Mouse (Mus musculus) G1E (cell line): Measurements from ENCODE around the gene M1ap. TPM values are rescaled to one million over a fixed set of nuclear protein-coding genes. Genes with fewer than 3 reads are reported as not detected.

Source experiments
- ATAC-seq: 2 replicates; pipeline ENCODE4 v1.8.0; 2016; ENCODE audit warnings: mild to moderate bottlenecking; ENCODE audit not compliant: insufficient number of reproducible peaks, poor library complexity, low FRiP score, severe bottlenecking; ENCODE audit errors: extremely low read depth
- DNase-seq: peaks from one replicate; pipeline ENCODE4 v3.0.0; 2012; ENCODE audit warnings: low spot score
- H3K27me3 ChIP-seq: 2 replicates; pipeline ENCODE4 v1.6.1; 2012; ENCODE audit warnings: mild to moderate bottlenecking, low read length, inconsistent platforms; ENCODE audit not compliant: insufficient read depth
- H3K36me3 ChIP-seq: replicated peaks from 2 replicates; pipeline ENCODE3; 2012; ENCODE audit warnings: mild to moderate bottlenecking, inconsistent platforms
- H3K4me1 ChIP-seq: 2 replicates; pipeline ENCODE4 v1.6.1; 2012; ENCODE audit warnings: low read depth, low read length, inconsistent platforms, mixed read lengths; ENCODE audit not compliant: insufficient read depth
- H3K4me3 ChIP-seq: 2 replicates; pipeline ENCODE4 v1.5.1; 2012; ENCODE audit warnings: low read depth, mild to moderate bottlenecking, inconsistent platforms, low read length, moderate library complexity, mixed read lengths
- H3K9me3 ChIP-seq: replicated peaks from 2 replicates; pipeline ENCODE4 v1.6.1; 2012; ENCODE audit warnings: inconsistent platforms
- CTCF ChIP-seq: IDR thresholded peaks from 2 replicates; pipeline ENCODE4 v1.5.1; 2012; ENCODE audit warnings: low read depth, low read length, inconsistent platforms, mixed read lengths
- GATA1 ChIP-seq: IDR thresholded peaks from 2 replicates; pipeline ENCODE4 v1.6.1; 2012; ENCODE audit warnings: borderline replicate concordance, low read length, inconsistent platforms, mixed read lengths
- GATA2 ChIP-seq: IDR thresholded peaks from 2 replicates; pipeline ENCODE4 v1.6.1; 2012; ENCODE audit warnings: low read depth, low read length, inconsistent platforms, borderline replicate concordance
- POLR2AphosphoS5 ChIP-seq: IDR thresholded peaks from 2 replicates; pipeline ENCODE4 v1.6.1; 2012; ENCODE audit warnings: low read depth, low read length, inconsistent platforms; ENCODE audit not compliant: insufficient replicate concordance
- TAL1 ChIP-seq: conservative IDR thresholded peaks from 2 replicates; pipeline ENCODE4 v1.6.1; 2012; ENCODE audit warnings: low read depth, low read length, inconsistent platforms, mixed read lengths
- polyA plus RNA-seq: library from polyadenylated mRNA; stranded (reverse); fragments of >175 nt; gene quantifications from 2 replicates; pipeline ENCODE4 v1.2.3, GENCODE M21; 2012
- total RNA-seq, 2 experiments: library from RNA; stranded (forward) in 1 of 2; stranded (reverse) in 1 of 2; fragments of 200-1000 nt in 1 of 2; fragments of >200 nt in 1 of 2; fragmentation: Nextera tagmentation in 1 of 2; gene quantifications; 2 replicates each; pipeline ENCODE4 v1.2.3; 2014 to 2017

M1ap gene
- total and polyA plus RNA-seq, 3 experiments, result 3.3 to 12.3 (median 8.2) TPM

GRCm38 (mm10) chr6:83058725-83059124, 112.0 kb downstream of the M1ap start:
- Histone ChIP-seq H3K36me3 (peaks cover 75% of the 10 kb centered on the region), H3K9me3 (no peaks in the 10 kb centered on the region), H3K4me1 (peaks cover 24% of the 10 kb centered on the region), H3K27me3 (no peaks in the 10 kb centered on the region), H3K4me3 (no peak overlapping the region)
- ATAC-seq (no peak), DNase-seq (no peak)
- no peak for TF ChIP-seq CTCF
- peak; percentile 79 for TF ChIP-seq POLR2AphosphoS5
- no peak for TF ChIP-seq GATA2
- TF ChIP-seq TAL1, result no peak

- Histone ChIP-seq H3K9me3 (peaks cover 29% of the 10 kb centered on the region), H3K4me3 (no peak overlapping the region), H3K27me3 (peaks cover 22% of the 10 kb centered on the region; the same call in 1 of the 2 replicates), H3K36me3 (peaks cover 38% of the 10 kb centered on the region), H3K4me1 (no peaks in the 10 kb centered on the region)
- TF ChIP-seq TAL1, result no peak
- TF ChIP-seq GATA2, result no peak
- TF ChIP-seq POLR2AphosphoS5, result no peak
- TF ChIP-seq CTCF, result no peak
- TF ChIP-seq GATA1, result no peak
- ATAC-seq, result no peak
- DNase-seq, result no peak
These were observed 119.3 kb downstream of the M1ap start for GRCm38 (mm10) chr6:83065995-83066394.

DNA sequence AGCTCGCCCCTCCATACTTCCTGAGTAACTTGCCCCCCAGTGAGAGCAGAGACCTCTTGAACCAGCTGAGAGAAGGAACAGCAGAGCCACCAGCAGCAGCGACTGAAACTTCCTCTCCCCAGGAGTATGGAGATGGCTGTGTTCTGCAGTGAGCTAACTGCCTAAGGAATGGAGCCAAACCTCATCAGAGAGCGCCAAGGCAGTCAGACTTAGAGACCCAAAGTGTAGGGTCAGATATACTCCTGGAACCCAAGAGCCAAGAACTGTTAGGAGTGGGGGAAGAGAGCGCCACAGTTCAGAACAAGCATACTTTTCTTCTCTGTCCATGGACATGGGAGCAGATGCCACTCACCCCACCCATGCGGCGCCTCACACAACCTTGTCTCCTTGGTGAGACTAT, 119.7 kb downstream of the M1ap start:
- TF ChIP-seq TAL1 (no peak), GATA1 (no peak), GATA2 (no peak), CTCF (no peak), POLR2AphosphoS5 (no peak)

GRCm38 (mm10) chr6:83068221-83068620, 121.5 kb downstream of the M1ap start:
- no peak for TF ChIP-seq GATA2
- TF ChIP-seq POLR2AphosphoS5, result no peak
- no peak for TF ChIP-seq GATA1
- no peak for TF ChIP-seq CTCF
- no peak for TF ChIP-seq TAL1
- Histone ChIP-seq H3K4me1 (no peaks in the 10 kb centered on the region), H3K36me3 (peaks cover 24% of the 10 kb centered on the region), H3K4me3 (no peak overlapping the region; the same call in 1 of the 2 replicates), H3K27me3 (peaks cover 40% of the 10 kb centered on the region), H3K9me3 (peaks cover 33% of the 10 kb centered on the region)
- ATAC-seq, result no peak
- no peak for DNase-seq

More for the DNA sequence above, 119.7 kb downstream of the M1ap start:
- DNase-seq, result no peak
- no peak for ATAC-seq
- peaks cover 34% of the 10 kb centered on the region for H3K36me3 ChIP-seq
- H3K4me3 ChIP-seq, result no peak overlapping the region
- no peaks in the 10 kb centered on the region for H3K4me1 ChIP-seq
- H3K9me3 ChIP-seq, result peaks cover 33% of the 10 kb centered on the region
- peaks cover 26% of the 10 kb centered on the region; the same call in 1 of the 2 replicates for H3K27me3 ChIP-seq

- Histone ChIP-seq H3K27me3 (peaks cover 44% of the 10 kb centered on the region), H3K4me1 (no peaks in the 10 kb centered on the region), H3K9me3 (peaks cover 33% of the 10 kb centered on the region), H3K36me3 (peaks cover 20% of the 10 kb centered on the region), H3K4me3 (peak overlapping the region; percentile 27; the same call in 1 of the 2 replicates)
- no peak for DNase-seq
- no peak for TF ChIP-seq GATA1
- no peak for TF ChIP-seq TAL1
- no peak for TF ChIP-seq CTCF
- no peak for TF ChIP-seq GATA2
- no peak for TF ChIP-seq POLR2AphosphoS5
- ATAC-seq, result no peak
These were observed 122.2 kb downstream of the M1ap start for GRCm38 (mm10) chr6:83068706-83069487.

DNA sequence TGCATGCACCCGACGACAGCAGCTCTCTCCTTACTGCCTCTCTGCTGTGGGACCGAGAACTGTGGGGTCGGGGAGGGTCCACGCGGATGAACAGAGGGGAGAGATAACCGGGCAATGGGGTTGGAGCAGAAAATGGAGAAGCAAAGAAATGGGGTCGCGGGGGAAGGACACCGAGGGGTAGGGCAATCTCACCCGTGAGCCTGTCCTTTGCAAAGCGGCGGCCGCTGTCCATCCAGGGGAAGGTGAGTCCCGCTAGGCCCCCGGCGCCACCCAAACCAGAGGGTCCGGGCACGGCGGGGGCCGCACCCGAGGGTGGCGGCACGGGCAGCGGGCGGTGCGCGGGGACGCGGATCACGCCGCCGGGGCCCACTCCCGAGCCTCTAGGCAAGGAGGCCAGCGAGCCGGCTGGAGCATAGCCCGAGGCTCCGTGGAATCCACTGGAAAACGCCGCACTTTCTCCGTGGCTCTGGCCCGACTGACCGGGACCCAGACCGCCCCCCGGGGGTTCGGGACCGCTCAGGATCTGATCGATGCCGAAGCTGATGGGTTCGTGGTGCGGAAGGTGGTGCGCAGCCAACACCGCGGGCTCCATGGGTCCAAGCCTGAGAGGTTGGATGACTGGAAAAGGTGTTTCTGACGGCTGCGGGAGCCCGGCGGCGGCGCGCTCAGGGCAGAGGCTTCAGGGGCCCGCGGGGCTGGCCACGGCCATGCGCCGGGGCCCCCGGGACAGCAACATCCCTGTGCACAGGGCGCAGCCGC, 123.0 kb downstream of the M1ap start:
- DNase-seq, result no peak
- Histone ChIP-seq H3K9me3 (peaks cover 33% of the 10 kb centered on the region), H3K4me1 (no peaks in the 10 kb centered on the region), H3K4me3 (peak overlapping the region; percentile 23; the same call in 1 of the 2 replicates), H3K27me3 (peaks cover 44% of the 10 kb centered on the region), H3K36me3 (peaks cover 15% of the 10 kb centered on the region)
- TF ChIP-seq POLR2AphosphoS5 (no peak), CTCF (no peak), GATA2 (no peak), GATA1 (no peak), TAL1 (no peak)
- ATAC-seq, result no peak
